Mouse (Mus musculus) limb, embryonic 13.5 days (tissue): ENCODE measurements around the gene Lcorl. TPM values are rescaled to one million over a fixed set of nuclear protein-coding genes. Genes with fewer than 3 reads are reported as not detected.

ENCODE experiments used
- ATAC-seq: fragments of 200-750 bp; cut with Nextera tagmentation; 2 replicates; pipeline ENCODE4 v1.8.0; 2017; ENCODE audit warnings: low read depth, moderate number of reproducible peaks, moderate TSS enrichment; ENCODE audit not compliant: low FRiP score
- H3K27ac ChIP-seq: fragments of 300-500 bp; sonication (generic); 2 replicates; pipeline ENCODE4 v1.5.1; 2015; ENCODE audit warnings: inconsistent platforms, mild to moderate bottlenecking, moderate library complexity
- H3K27me3 ChIP-seq: fragments of 300-500 bp; sonication (generic); 2 replicates; pipeline ENCODE4 v1.6.1; 2015; ENCODE audit warnings: mild to moderate bottlenecking, inconsistent platforms
- H3K36me3 ChIP-seq: fragments of 300-500 bp; sonication (generic); 2 replicates; pipeline ENCODE4 v1.6.1; 2015; ENCODE audit warnings: inconsistent platforms, mild to moderate bottlenecking, moderate library complexity
- H3K4me1 ChIP-seq: fragments of 300-500 bp; sonication (generic); 2 replicates; pipeline ENCODE4 v1.6.1; 2015; ENCODE audit warnings: inconsistent platforms
- H3K4me2 ChIP-seq: fragments of 300-500 bp; sonication (generic); replicated peaks from 2 replicates; pipeline ENCODE4 v1.6.1; 2015; ENCODE audit warnings: inconsistent platforms, mild to moderate bottlenecking, moderate library complexity
- H3K4me3 ChIP-seq: fragments of 300-500 bp; sonication (generic); 2 replicates; pipeline ENCODE4 v1.5.1; 2015; ENCODE audit warnings: moderate library complexity, mild to moderate bottlenecking, inconsistent platforms
- H3K9ac ChIP-seq: fragments of 300-500 bp; sonication (generic); 2 replicates; pipeline ENCODE4 v1.6.1; 2015; ENCODE audit warnings: mild to moderate bottlenecking, inconsistent platforms
- H3K9me3 ChIP-seq: fragments of 300-500 bp; sonication (generic); 2 replicates; pipeline ENCODE4 v1.6.1; 2016; ENCODE audit warnings: inconsistent platforms
- WGBS: fragments of 180-500 bp; shearing (Covaris S2); methylation state at CpG from one replicate; pipeline ENCODE4 v1.1.7; 2015; 5-methylcytosine and 5-hydroxymethylcytosine counted together
- polyA plus RNA-seq: library from polyadenylated mRNA; unstranded; fragments of >200 nt; fragmentation: Nextera tagmentation; extraction: Ambion mirVana; gene quantifications from 2 replicates; pipeline ENCODE4 v1.2.1, GENCODE M21; 2015

Gene Lcorl
- 22.9 and 25.4 TPM in 2 replicates for polyA plus RNA-seq

- Histone ChIP-seq H3K27me3 (no peaks in the 10 kb centered on the region), H3K36me3 (no peaks in the 10 kb centered on the region), H3K27ac (peak within 1 kb of the TSS; percentile 99), H3K9ac (peak within 1 kb of the TSS; percentile 93), H3K9me3 (no peaks in the 10 kb centered on the region), H3K4me1 (peaks cover 5% of the 10 kb centered on the region; the same call in 1 of the 2 replicates), H3K4me3 (peak within 1 kb of the TSS; percentile 83), H3K4me2 (peak within 1 kb of the TSS; percentile 85)
- ATAC-seq, result peak; percentile 97
- under 1% methylated on average over 44 of the region's 79 CpGs for WGBS
Measured at GRCm38 (mm10) chr5:45857254-45858011, at the start of gene Lcorl. TSS of gene Lcorl (minus strand) at chr5:45857615.

DNA sequence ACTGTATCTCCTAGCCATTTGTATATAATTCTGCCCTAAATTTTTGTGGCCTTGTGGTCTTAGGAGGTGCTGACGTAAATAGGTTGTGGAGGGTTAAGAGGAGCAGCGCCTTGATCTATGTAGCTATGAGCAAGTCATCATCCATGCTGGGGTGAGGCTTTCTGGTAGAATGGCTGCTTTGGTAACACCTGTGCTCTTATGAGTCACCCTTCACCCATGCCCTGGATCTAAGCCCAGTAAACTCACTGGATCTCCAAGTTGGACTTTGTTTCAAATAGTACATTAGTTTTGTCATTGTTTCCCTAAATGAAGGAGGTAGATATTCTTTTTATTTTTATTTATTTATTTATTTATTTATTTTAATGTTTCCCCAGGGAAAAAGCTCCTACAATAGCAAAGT lies 47.3 kb upstream of the Lcorl start:
- H3K27me3 ChIP-seq, result no peaks in the 10 kb centered on the region
- no peaks in the 10 kb centered on the region for H3K36me3 ChIP-seq
- no peaks in the 10 kb centered on the region for H3K4me1 ChIP-seq
- 94% methylated on average over 2 of the region's 2 CpGs for WGBS
- no peak overlapping the region for H3K9ac ChIP-seq
- no peak for ATAC-seq
- H3K27ac ChIP-seq, result no peak overlapping the region
- H3K4me2 ChIP-seq, result no peak overlapping the region
- H3K9me3 ChIP-seq, result no peaks in the 10 kb centered on the region
- no peak overlapping the region for H3K4me3 ChIP-seq

- H3K27me3 ChIP-seq, result no peaks in the 10 kb centered on the region
Measured at GRCm38 (mm10) chr5:45903246-45903645, 45.8 kb upstream of the Lcorl start.

GRCm38 (mm10) chr5:45895362-45895761 lies 37.9 kb upstream of the Lcorl start:
- Histone ChIP-seq H3K4me3 (no peak overlapping the region), H3K9me3 (no peaks in the 10 kb centered on the region), H3K27me3 (no peaks in the 10 kb centered on the region), H3K9ac (no peak overlapping the region), H3K36me3 (no peaks in the 10 kb centered on the region), H3K4me2 (no peak overlapping the region), H3K4me1 (no peaks in the 10 kb centered on the region), H3K27ac (no peak overlapping the region)
- WGBS, result 57% methylated on average over 1 of the region's 1 CpGs
- ATAC-seq, result peak; percentile 32; the same call in 1 of the 2 replicates

More at GRCm38 (mm10) chr5:45903246-45903645, 45.8 kb upstream of the Lcorl start:
- H3K36me3 ChIP-seq, result no peaks in the 10 kb centered on the region
- no peak overlapping the region for H3K4me3 ChIP-seq
- H3K9me3 ChIP-seq, result no peaks in the 10 kb centered on the region
- H3K9ac ChIP-seq, result no peak overlapping the region
- H3K4me1 ChIP-seq, result no peaks in the 10 kb centered on the region
- no peak overlapping the region for H3K27ac ChIP-seq
- H3K4me2 ChIP-seq, result no peak overlapping the region
- WGBS, result 25% methylated on average over 3 of the region's 3 CpGs
- no peak for ATAC-seq

DNA sequence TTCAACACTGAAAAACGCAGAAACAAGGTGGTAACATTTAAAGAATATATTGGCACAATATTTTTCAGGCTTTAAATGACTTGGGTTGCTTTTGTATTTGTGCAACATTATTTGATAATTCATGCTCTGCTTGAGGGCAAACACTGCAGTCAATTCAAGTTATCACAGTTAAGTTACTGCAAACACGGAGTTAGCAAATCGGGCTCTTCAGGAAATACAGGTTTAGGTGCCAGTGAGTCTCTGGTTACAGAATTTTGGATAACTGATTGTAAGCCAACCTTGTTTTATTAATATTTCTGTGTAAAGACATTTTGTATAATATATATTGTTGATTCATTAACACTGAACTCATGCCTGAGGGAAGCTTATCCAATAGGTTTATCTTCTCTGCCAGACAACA lies 36.3 kb upstream of the Lcorl start:
- H3K4me1 ChIP-seq, result no peaks in the 10 kb centered on the region
- no peaks in the 10 kb centered on the region for H3K9me3 ChIP-seq
- no peak overlapping the region for H3K27ac ChIP-seq
- 72% methylated on average over 3 of the region's 3 CpGs for WGBS
- no peak overlapping the region for H3K4me2 ChIP-seq
- no peaks in the 10 kb centered on the region for H3K36me3 ChIP-seq
- H3K4me3 ChIP-seq, result no peak overlapping the region
- H3K9ac ChIP-seq, result no peak overlapping the region
- no peaks in the 10 kb centered on the region for H3K27me3 ChIP-seq
- ATAC-seq, result no peak

GRCm38 (mm10) chr5:45876328-45876727 lies 18.9 kb upstream of the Lcorl start:
- no peaks in the 10 kb centered on the region for H3K36me3 ChIP-seq
- H3K27me3 ChIP-seq, result no peaks in the 10 kb centered on the region
- 84% methylated on average over 1 of the region's 1 CpGs for WGBS
- no peaks in the 10 kb centered on the region for H3K4me1 ChIP-seq
- H3K4me3 ChIP-seq, result no peak overlapping the region
- no peaks in the 10 kb centered on the region for H3K9me3 ChIP-seq
- ATAC-seq, result no peak
- H3K27ac ChIP-seq, result no peak overlapping the region
- no peak overlapping the region for H3K4me2 ChIP-seq
- no peak overlapping the region for H3K9ac ChIP-seq

- no peaks in the 10 kb centered on the region for H3K4me1 ChIP-seq
- no peaks in the 10 kb centered on the region for H3K36me3 ChIP-seq
- no peak for ATAC-seq
- no peak overlapping the region for H3K27ac ChIP-seq
- H3K9me3 ChIP-seq, result no peaks in the 10 kb centered on the region
- 82% methylated on average over 4 of the region's 4 CpGs for WGBS
- no peaks in the 10 kb centered on the region for H3K27me3 ChIP-seq
- no peak overlapping the region for H3K9ac ChIP-seq
- H3K4me2 ChIP-seq, result no peak overlapping the region
- no peak overlapping the region for H3K4me3 ChIP-seq
Measured at GRCm38 (mm10) chr5:45875472-45875871, 18.1 kb upstream of the Lcorl start.

DNA sequence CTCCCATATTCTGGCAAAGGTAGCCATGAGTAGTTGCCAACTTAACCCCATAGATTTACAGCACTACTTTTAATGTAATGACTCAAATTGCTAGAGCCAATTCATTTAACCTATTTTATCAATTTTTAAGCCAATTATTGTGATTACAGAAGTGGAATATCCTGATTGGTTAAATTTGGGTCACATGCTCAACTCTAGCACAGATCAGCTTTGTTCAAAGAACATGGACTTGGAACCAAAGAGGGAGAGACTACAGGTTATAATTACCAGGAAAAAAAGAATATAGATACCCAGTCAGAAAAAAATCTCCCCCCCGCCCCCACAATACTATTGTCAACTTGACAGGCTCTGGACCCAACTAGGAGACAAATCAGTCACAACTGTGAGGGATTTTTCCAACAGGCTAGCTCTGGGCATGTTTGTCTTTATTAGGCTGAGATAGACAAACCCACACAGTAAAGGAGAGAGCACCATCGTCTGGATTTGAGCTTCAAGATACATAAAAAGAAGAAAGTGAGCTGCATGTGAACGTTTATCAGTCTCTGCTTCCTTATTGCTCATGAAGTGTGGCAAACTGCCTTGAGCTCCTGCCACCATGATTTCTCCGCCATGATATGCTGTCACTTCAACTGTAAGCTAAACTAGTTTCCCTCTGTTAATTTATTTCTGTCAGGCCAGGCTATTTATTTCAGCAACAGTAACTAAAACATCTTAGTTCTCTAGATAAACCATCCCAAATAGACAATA lies 17.0 kb upstream of the Lcorl start:
- Histone ChIP-seq H3K27ac (no peak overlapping the region), H3K27me3 (no peaks in the 10 kb centered on the region), H3K4me3 (no peak overlapping the region), H3K4me2 (no peak overlapping the region), H3K4me1 (no peaks in the 10 kb centered on the region), H3K9ac (no peak overlapping the region), H3K9me3 (no peaks in the 10 kb centered on the region), H3K36me3 (no peaks in the 10 kb centered on the region)
- 78% methylated on average over 4 of the region's 4 CpGs for WGBS
- no peak for ATAC-seq

DNA sequence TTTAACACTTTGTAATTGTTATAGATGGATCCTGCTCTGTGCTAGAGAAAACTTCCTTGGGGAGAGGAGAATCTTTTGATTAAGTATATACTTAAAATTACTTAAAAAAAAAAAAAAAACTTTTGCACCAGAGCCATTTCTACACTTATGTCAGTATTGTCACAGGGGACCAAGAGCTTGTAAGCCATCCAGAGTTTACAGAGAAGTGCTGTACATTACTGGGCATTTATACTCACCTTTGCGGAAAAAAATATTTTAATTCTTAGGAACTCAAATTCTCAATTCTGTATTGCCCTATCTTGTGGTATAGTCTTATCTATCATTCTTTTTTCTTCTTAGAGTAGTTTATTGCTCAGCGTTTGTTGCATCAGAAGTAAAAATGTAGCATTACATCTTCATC lies 953 bp upstream of the Lcorl start:
- H3K9me3 ChIP-seq, result no peaks in the 10 kb centered on the region
- H3K27me3 ChIP-seq, result no peaks in the 10 kb centered on the region
- H3K4me3 ChIP-seq, result peak overlapping the region; percentile 83
- no peak for ATAC-seq
- H3K9ac ChIP-seq, result no peak overlapping the region
- peaks cover 5% of the 10 kb centered on the region; the same call in 1 of the 2 replicates for H3K4me1 ChIP-seq
- no peaks in the 10 kb centered on the region for H3K36me3 ChIP-seq
- peak overlapping the region; percentile 85 for H3K4me2 ChIP-seq
- H3K27ac ChIP-seq, result no peak overlapping the region
- 87% methylated on average over 2 of the region's 2 CpGs for WGBS

DNA sequence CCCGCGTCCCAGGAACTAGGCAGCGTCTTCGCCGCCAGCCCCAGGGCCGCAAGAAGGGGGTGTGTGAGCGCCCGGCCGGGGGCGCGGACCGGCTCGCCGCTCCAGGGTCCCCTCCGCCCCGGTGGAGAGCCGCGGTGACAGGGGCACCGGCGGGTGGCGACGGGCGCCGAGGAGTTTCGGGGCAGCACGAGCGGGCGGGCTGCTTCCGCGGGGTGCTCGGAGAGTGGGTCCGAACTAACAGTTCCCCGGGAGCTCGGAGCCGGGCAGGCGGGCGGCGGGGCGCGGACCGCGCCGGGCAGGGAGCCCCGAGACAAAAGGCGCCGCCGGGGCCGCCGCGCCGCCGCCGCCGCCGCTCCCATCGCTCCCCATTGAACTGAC lies 550 bp downstream of the Lcorl start:
- no peaks in the 10 kb centered on the region for H3K27me3 ChIP-seq
- H3K36me3 ChIP-seq, result no peaks in the 10 kb centered on the region
- under 1% methylated on average over 40 of the region's 56 CpGs for WGBS
- H3K9ac ChIP-seq, result peak overlapping the region; percentile 93
- H3K4me3 ChIP-seq, result peak overlapping the region; percentile 83
- peak overlapping the region; percentile 85 for H3K4me2 ChIP-seq
- H3K4me1 ChIP-seq, result peaks cover 5% of the 10 kb centered on the region; the same call in 1 of the 2 replicates
- no peaks in the 10 kb centered on the region for H3K9me3 ChIP-seq
- peak overlapping the region; percentile 99 for H3K27ac ChIP-seq
- no peak; the same call in 1 of the 2 replicates for ATAC-seq

DNA sequence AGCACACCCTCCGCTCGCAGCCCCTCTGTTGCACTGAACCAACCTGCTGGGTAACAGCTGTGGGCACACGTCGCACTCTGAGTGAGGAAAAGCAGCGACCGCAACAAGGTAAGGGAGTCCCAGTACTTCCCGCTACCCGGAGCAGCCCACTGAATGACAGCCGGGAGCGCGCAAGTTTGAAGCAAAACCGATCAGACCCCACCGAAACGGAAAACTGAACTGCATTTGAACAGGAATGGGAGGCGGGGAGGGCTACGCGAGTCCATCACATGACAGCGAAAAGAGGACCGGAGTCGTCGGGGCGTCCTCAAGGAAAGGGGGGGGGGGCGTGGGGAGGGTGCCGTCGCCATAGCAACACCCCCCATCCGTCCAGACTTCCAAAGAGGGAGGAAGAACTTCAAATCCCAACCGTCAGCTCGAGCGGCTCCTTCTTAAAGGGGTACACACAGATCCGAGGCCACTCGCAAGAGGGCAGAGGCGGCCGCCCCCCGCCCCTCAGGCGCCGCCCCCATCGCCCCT lies 1.1 kb downstream of the Lcorl start:
- Histone ChIP-seq H3K4me3 (peak overlapping the region; percentile 83), H3K36me3 (no peaks in the 10 kb centered on the region), H3K9ac (peak overlapping the region; percentile 93), H3K4me2 (peak overlapping the region; percentile 85), H3K27ac (peak overlapping the region; percentile 99), H3K27me3 (no peaks in the 10 kb centered on the region), H3K4me1 (peaks cover 5% of the 10 kb centered on the region; the same call in 1 of the 2 replicates), H3K9me3 (no peaks in the 10 kb centered on the region)
- under 1% methylated on average over 27 of the region's 37 CpGs for WGBS
- ATAC-seq, result peak; percentile 62
